In genomic region chr2:118499135-118499961, GRCm38 (mm10) we compare ENCODE assay signal across 7 mouse cellular contexts. TPM values are rescaled to one million over a fixed set of nuclear protein-coding genes. Genes with fewer than 3 reads are reported as not detected.
DNase-seq lines count a peak whose midpoint lies in the region; ATAC-seq and TF ChIP-seq lines count a peak whose summit lies in the region.

No protein-coding gene starts in this region.

- peak; percentile 83 for DNase-seq in embryonic facial prominence, embryonic 14.5 days (ENCODE audit: low spot score)
- DNase-seq in heart, postnatal 10 days, result peak; percentile 64 to 65
- peak; percentile 59 for DNase-seq in naive thymus-derived CD4-positive, alpha-beta T cell, adult 2 months (ENCODE audit: low read depth)
- DNase-seq in cerebellum, postnatal 36 days, result no peak
- DNase-seq in layer of hippocampus, adult 2 months (ENCODE audit: low spot score in 2 of 2), result no peak

- peaks cover 12% of the 10 kb centered on the region for H3K4me1 ChIP-seq in midbrain, embryonic 13.5 days (replicated peaks)
- H3K4me1 ChIP-seq in midbrain, embryonic 15.5 days, result no peaks in the 10 kb centered on the region; the same call in 1 of the 2 replicates
- H3K4me1 ChIP-seq in embryonic facial prominence, embryonic 14.5 days (ENCODE audit: control insufficient read depth, insufficient read depth, low read length), result peaks cover 26% of the 10 kb centered on the region

- 39% methylated on average over 20 of the region's 20 CpGs for WGBS in midbrain, embryonic 13.5 days
- WGBS in midbrain, embryonic 15.5 days, result 40% methylated on average over 20 of the region's 20 CpGs
- WGBS in embryonic facial prominence, embryonic 14.5 days, result 13% methylated on average over 20 of the region's 20 CpGs

- H3K27ac ChIP-seq in midbrain, embryonic 13.5 days, result no peak overlapping the region
- H3K27ac ChIP-seq in midbrain, embryonic 15.5 days, result no peak overlapping the region
- H3K27ac ChIP-seq in embryonic facial prominence, embryonic 14.5 days (replicated peaks; ENCODE audit: low read depth, low read length), result peak overlapping the region; percentile 65
- H3K27ac ChIP-seq in layer of hippocampus, adult 2 months, result no peak overlapping the region

- intact Hi-C loops in heart, postnatal 10 days (cut with DNase I), result no loop called here

- no peak; the same call in 1 of the 2 replicates for TF ChIP-seq CTCF in layer of hippocampus, adult 2 months (conservative IDR thresholded peaks at IDR 0.05)

- H3K9ac ChIP-seq in midbrain, embryonic 13.5 days (replicated peaks), result no peak overlapping the region
- no peak overlapping the region for H3K9ac ChIP-seq in midbrain, embryonic 15.5 days
- H3K9ac ChIP-seq in embryonic facial prominence, embryonic 14.5 days (ENCODE audit: low read depth, low read length), result no peak overlapping the region

- no peak overlapping the region for H3K4me3 ChIP-seq in midbrain, embryonic 13.5 days (replicated peaks)
- H3K4me3 ChIP-seq in midbrain, embryonic 15.5 days, result no peak overlapping the region
- H3K4me3 ChIP-seq in embryonic facial prominence, embryonic 14.5 days (ENCODE audit: low read depth, low read length), result no peak overlapping the region
- no peak overlapping the region for H3K4me3 ChIP-seq in layer of hippocampus, adult 2 months

- no peaks in the 10 kb centered on the region for H3K9me3 ChIP-seq in midbrain, embryonic 13.5 days
- no peaks in the 10 kb centered on the region for H3K9me3 ChIP-seq in midbrain, embryonic 15.5 days
- H3K9me3 ChIP-seq in embryonic facial prominence, embryonic 14.5 days (ENCODE audit: control insufficient read depth, low read length), result no peaks in the 10 kb centered on the region

- H3K27me3 ChIP-seq in midbrain, embryonic 13.5 days, result 0 out of 2 replicates have a peak, but pooled peaks cover 3% of the 10 kb centered on the region
- H3K27me3 ChIP-seq in midbrain, embryonic 15.5 days (replicated peaks), result no peaks in the 10 kb centered on the region
- H3K27me3 ChIP-seq in embryonic facial prominence, embryonic 14.5 days (replicated peaks; ENCODE audit: control insufficient read depth, insufficient read depth, low read length), result no peaks in the 10 kb centered on the region

- ATAC-seq in midbrain, embryonic 13.5 days, result 0 out of 2 replicates have a peak, but pooled peaks have one; percentile 20
- ATAC-seq in midbrain, embryonic 15.5 days (replicated peaks), result no peak
- ATAC-seq in embryonic facial prominence, embryonic 14.5 days (ENCODE audit: low read depth), result peak; percentile 90

- H3K4me2 ChIP-seq in midbrain, embryonic 13.5 days (replicated peaks), result no peak overlapping the region
- no peak overlapping the region for H3K4me2 ChIP-seq in midbrain, embryonic 15.5 days
- no peak overlapping the region; the same call in 1 of the 2 replicates for H3K4me2 ChIP-seq in embryonic facial prominence, embryonic 14.5 days (ENCODE audit: low read depth, low read length)

- no peaks in the 10 kb centered on the region for H3K36me3 ChIP-seq in midbrain, embryonic 13.5 days
- H3K36me3 ChIP-seq in midbrain, embryonic 15.5 days (replicated peaks), result no peaks in the 10 kb centered on the region
- no peaks in the 10 kb centered on the region for H3K36me3 ChIP-seq in embryonic facial prominence, embryonic 14.5 days (ENCODE audit: control insufficient read depth, insufficient read depth, low read length)

RNA-seq across cellular contexts. Expression of gene Srp14, which starts 19.8 kb away (rescaled TPM):
- 353 and 358 TPM in 2 replicates for polyA plus RNA-seq in midbrain, embryonic 13.5 days (2015; fragmentation: Nextera tagmentation; extraction: Ambion mirVana)
- 303 and 315 TPM in 2 replicates for polyA plus RNA-seq in midbrain, embryonic 15.5 days (2015; fragmentation: Nextera tagmentation; extraction: Ambion mirVana)
- 237 and 260 TPM in 2 replicates for polyA plus RNA-seq in embryonic facial prominence, embryonic 14.5 days (2014; fragmentation: Nextera tagmentation; extraction: Ambion mirVana)
- total RNA-seq in heart, postnatal 10 days (2021), result 100 to 1,000 TPM; 121 to 126 TPM
- total RNA-seq in layer of hippocampus, adult 2 months (2021), result 100 to 1,000 TPM; 181 TPM

RNA-seq across cellular contexts. Expression of gene Bmf, which starts 50.1 kb away (rescaled TPM):
- polyA plus RNA-seq in midbrain, embryonic 13.5 days (2015; fragmentation: Nextera tagmentation; extraction: Ambion mirVana), result 4.0 and 4.7 TPM in 2 replicates
- polyA plus RNA-seq in midbrain, embryonic 15.5 days (2015; fragmentation: Nextera tagmentation; extraction: Ambion mirVana), result 3.3 and 4.3 TPM in 2 replicates
- polyA plus RNA-seq in embryonic facial prominence, embryonic 14.5 days (2014; fragmentation: Nextera tagmentation; extraction: Ambion mirVana), result 5.6 and 7.6 TPM in 2 replicates
- total RNA-seq in heart, postnatal 10 days (2021), result 10 to 100 TPM; 12.3 to 17.1 TPM
- total RNA-seq in layer of hippocampus, adult 2 months (2021), result 1 to 10 TPM; 1.9 to 2.8 TPM

Comparison
In these comparisons a context has a peak if more than half of its experiments do, and no peak if none do; other contexts are left out.
1. DNase-seq: peak in embryonic facial prominence, embryonic 14.5 days (single experiment), heart, postnatal 10 days (2 of 2) and naive thymus-derived CD4-positive, alpha-beta T cell, adult 2 months (single experiment); none in cerebellum, postnatal 36 days (0 of 2) and layer of hippocampus, adult 2 months (0 of 2).